Mouse (Mus musculus) B cell, adult (primary cell): ENCODE data around the gene Kcnk10. TPM values are rescaled to one million over a fixed set of nuclear protein-coding genes. Genes with fewer than 3 reads are reported as not detected.

Experiments used
- total RNA-seq: library from RNA; stranded (reverse); gene quantifications from 4 replicates; pipeline ENCODE4 v1.2.4, GENCODE M21; 2023; ENCODE audit not compliant: inconsistent age

The Kcnk10 gene
- total RNA-seq = 5.6 to 7.5 TPM (median 6.0 TPM) in 4 replicates

GRCm38 (mm10) chr12:98577861-98578360, at the start of gene Kcnk10:
Kcnk10 (minus strand) TSS chr12:98578310.

GRCm38 (mm10) chr12:98627392-98628259, 49.5 kb upstream of the Kcnk10 start, which contains the start of gene Spata7:
Spata7 (plus strand) TSS chr12:98628157.

Other genes starting within 250 kb of the Kcnk10 start
- 10.5 to 13.2 TPM (median 12.6 TPM) in 4 replicates for gene Spata7, start 49.8 kb upstream of the Kcnk10 start, total RNA-seq
- gene Ptpn21, start 159.1 kb upstream of the Kcnk10 start, total RNA-seq = 5.7 to 7.8 TPM (median 6.8 TPM) in 4 replicates
- 89.7 to 95.4 TPM (median 91.4 TPM) in 4 replicates for gene Zc3h14, start 168.7 kb upstream of the Kcnk10 start, total RNA-seq